Mouse (Mus musculus) hindbrain, embryonic 10.5 days (tissue): ENCODE measurements around the gene Slit2. TPM values are rescaled to one million over a fixed set of nuclear protein-coding genes. Genes with fewer than 3 reads are reported as not detected.

Source experiments
- DNase-seq: peaks from one replicate; pipeline ENCODE4 v3.0.0-alpha.2; 2017; ENCODE audit warnings: low spot score
- H3K27ac ChIP-seq: fragments of 300-500 bp; sonication (generic); 2 replicates; pipeline ENCODE4 v1.5.1; 2016; ENCODE audit warnings: mild to moderate bottlenecking, moderate library complexity
- H3K27me3 ChIP-seq: fragments of 300-500 bp; sonication (generic); 2 replicates; pipeline ENCODE4 v1.6.1; 2016; ENCODE audit warnings: mild to moderate bottlenecking; ENCODE audit not compliant: poor library complexity, insufficient read depth, severe bottlenecking
- H3K36me3 ChIP-seq: fragments of 300-500 bp; sonication (generic); 2 replicates; pipeline ENCODE4 v1.6.1; 2016; ENCODE audit warnings: mild to moderate bottlenecking, moderate library complexity
- H3K4me1 ChIP-seq: fragments of 300-500 bp; sonication (generic); replicated peaks from 2 replicates; pipeline ENCODE4 v1.6.1; 2016; ENCODE audit warnings: mild to moderate bottlenecking
- H3K4me3 ChIP-seq: fragments of 300-500 bp; sonication (generic); 2 replicates; pipeline ENCODE4 v1.5.1; 2016; ENCODE audit warnings: mild to moderate bottlenecking, moderate library complexity
- H3K9me3 ChIP-seq: fragments of 300-500 bp; sonication (generic); 2 replicates; pipeline ENCODE4 v1.6.1; 2016; ENCODE audit warnings: mild to moderate bottlenecking, moderate library complexity
- WGBS: fragments of 180-500 bp; shearing (Covaris S2); methylation state at CpG from one replicate; pipeline ENCODE4 v1.1.7; 2016; 5-methylcytosine and 5-hydroxymethylcytosine counted together
- polyA plus RNA-seq: library from polyadenylated mRNA; unstranded; fragments of >200 nt; fragmentation: Nextera tagmentation; extraction: Ambion mirVana; gene quantifications from 2 replicates; pipeline ENCODE4 v1.2.1, GENCODE M21; 2016

Slit2 gene
- polyA plus RNA-seq, 1 experiment from 2014 or later: 55.8 TPM

GRCm38 (mm10) chr5:47990926-47991325, 8.0 kb downstream of the Slit2 start:
- H3K9me3 ChIP-seq: no peaks in the 10 kb centered on the region
- H3K36me3 ChIP-seq: peaks cover 14% of the 10 kb centered on the region
- peaks cover 27% of the 10 kb centered on the region for H3K4me1 ChIP-seq
- peaks cover 8% of the 10 kb centered on the region; the same call in 1 of the 2 replicates for H3K27me3 ChIP-seq
- no peak overlapping the region for H3K27ac ChIP-seq
- H3K4me3 ChIP-seq: no peak overlapping the region
- WGBS: 86% methylated on average over 4 of the region's 4 CpGs
- DNase-seq: no peak

- DNase-seq: no peak
- WGBS: 68% methylated on average over 12 of the region's 12 CpGs
- Histone ChIP-seq H3K27me3 (no peaks in the 10 kb centered on the region), H3K27ac (no peak overlapping the region), H3K9me3 (no peaks in the 10 kb centered on the region), H3K4me3 (no peak overlapping the region), H3K4me1 (peaks cover 14% of the 10 kb centered on the region; the same call in 1 of the 2 replicates), H3K36me3 (peaks cover 24% of the 10 kb centered on the region)
Measured at GRCm38 (mm10) chr5:48003708-48004415, 20.9 kb downstream of the Slit2 start.

GRCm38 (mm10) chr5:48005533-48005932, 22.6 kb downstream of the Slit2 start:
- Histone ChIP-seq H3K4me1 (peaks cover 14% of the 10 kb centered on the region; the same call in 1 of the 2 replicates), H3K4me3 (no peak overlapping the region), H3K27ac (no peak overlapping the region), H3K27me3 (no peaks in the 10 kb centered on the region), H3K36me3 (peaks cover 12% of the 10 kb centered on the region; the same call in 1 of the 2 replicates), H3K9me3 (no peaks in the 10 kb centered on the region)
- WGBS: 69% methylated on average over 9 of the region's 9 CpGs
- no peak for DNase-seq

- Histone ChIP-seq H3K4me1 (peaks cover 14% of the 10 kb centered on the region; the same call in 1 of the 2 replicates), H3K9me3 (no peaks in the 10 kb centered on the region), H3K27me3 (no peaks in the 10 kb centered on the region), H3K36me3 (peaks cover 8% of the 10 kb centered on the region; the same call in 1 of the 2 replicates), H3K4me3 (no peak overlapping the region), H3K27ac (no peak overlapping the region)
- DNase-seq: no peak
Measured at GRCm38 (mm10) chr5:48006059-48006458, 23.1 kb downstream of the Slit2 start.

- Histone ChIP-seq H3K27me3 (no peaks in the 10 kb centered on the region), H3K27ac (no peak overlapping the region), H3K4me3 (no peak overlapping the region), H3K4me1 (no peaks in the 10 kb centered on the region), H3K9me3 (no peaks in the 10 kb centered on the region), H3K36me3 (0 out of 2 replicates have a peak, but pooled peaks cover 3% of the 10 kb centered on the region)
- WGBS: 93% methylated on average over 4 of the region's 4 CpGs
- no peak for DNase-seq
Measured at GRCm38 (mm10) chr5:48023441-48023840, 40.5 kb downstream of the Slit2 start.

- H3K27ac ChIP-seq: no peak overlapping the region
- no peak for DNase-seq
- no peaks in the 10 kb centered on the region for H3K9me3 ChIP-seq
- 88% methylated on average over 1 of the region's 1 CpGs for WGBS
- no peaks in the 10 kb centered on the region for H3K36me3 ChIP-seq
- H3K27me3 ChIP-seq: no peaks in the 10 kb centered on the region
- no peaks in the 10 kb centered on the region for H3K4me1 ChIP-seq
- H3K4me3 ChIP-seq: no peak overlapping the region
Measured at GRCm38 (mm10) chr5:48034875-48035274, 51.9 kb downstream of the Slit2 start.

GRCm38 (mm10) chr5:48038033-48038432, 55.1 kb downstream of the Slit2 start:
- Histone ChIP-seq H3K27ac (no peak overlapping the region), H3K27me3 (no peaks in the 10 kb centered on the region), H3K36me3 (no peaks in the 10 kb centered on the region), H3K4me3 (no peak overlapping the region), H3K4me1 (no peaks in the 10 kb centered on the region), H3K9me3 (no peaks in the 10 kb centered on the region)
- DNase-seq: no peak
- 31% methylated on average over 5 of the region's 5 CpGs for WGBS

GRCm38 (mm10) chr5:48048986-48049751, 66.2 kb downstream of the Slit2 start:
- DNase-seq: no peak
- H3K9me3 ChIP-seq: no peaks in the 10 kb centered on the region
- no peak overlapping the region for H3K4me3 ChIP-seq
- H3K27ac ChIP-seq: no peak overlapping the region
- no peaks in the 10 kb centered on the region for H3K36me3 ChIP-seq
- WGBS: 42% methylated on average over 8 of the region's 8 CpGs
- peaks cover 6% of the 10 kb centered on the region; the same call in 1 of the 2 replicates for H3K27me3 ChIP-seq
- peaks cover 30% of the 10 kb centered on the region for H3K4me1 ChIP-seq

GRCm38 (mm10) chr5:48050637-48051314, 67.8 kb downstream of the Slit2 start:
- no peak overlapping the region for H3K4me3 ChIP-seq
- WGBS: 34% methylated on average over 5 of the region's 5 CpGs
- no peak for DNase-seq
- no peaks in the 10 kb centered on the region for H3K36me3 ChIP-seq
- H3K9me3 ChIP-seq: no peaks in the 10 kb centered on the region
- H3K4me1 ChIP-seq: peaks cover 30% of the 10 kb centered on the region
- H3K27ac ChIP-seq: no peak overlapping the region
- H3K27me3 ChIP-seq: peaks cover 6% of the 10 kb centered on the region; the same call in 1 of the 2 replicates

- H3K9me3 ChIP-seq: no peaks in the 10 kb centered on the region
- H3K4me3 ChIP-seq: no peak overlapping the region
- no peaks in the 10 kb centered on the region for H3K36me3 ChIP-seq
- no peaks in the 10 kb centered on the region for H3K27me3 ChIP-seq
- 58% methylated on average over 10 of the region's 10 CpGs for WGBS
- H3K4me1 ChIP-seq: peaks cover 8% of the 10 kb centered on the region; the same call in 1 of the 2 replicates
- no peak for DNase-seq
- H3K27ac ChIP-seq: no peak overlapping the region
Measured at GRCm38 (mm10) chr5:48058612-48059011, 75.7 kb downstream of the Slit2 start.

GRCm38 (mm10) chr5:48060715-48061114, 77.8 kb downstream of the Slit2 start:
- Histone ChIP-seq H3K9me3 (no peaks in the 10 kb centered on the region), H3K27ac (no peak overlapping the region), H3K4me3 (no peak overlapping the region), H3K27me3 (no peaks in the 10 kb centered on the region), H3K4me1 (peaks cover 8% of the 10 kb centered on the region; the same call in 1 of the 2 replicates), H3K36me3 (no peaks in the 10 kb centered on the region)
- 53% methylated on average over 2 of the region's 2 CpGs for WGBS
- no peak for DNase-seq

GRCm38 (mm10) chr5:48078730-48079129, 95.8 kb downstream of the Slit2 start:
- Histone ChIP-seq H3K27ac (no peak overlapping the region), H3K4me3 (no peak overlapping the region), H3K27me3 (no peaks in the 10 kb centered on the region), H3K9me3 (no peaks in the 10 kb centered on the region), H3K36me3 (no peaks in the 10 kb centered on the region), H3K4me1 (peaks cover 9% of the 10 kb centered on the region)
- DNase-seq: no peak
- 34% methylated on average over 1 of the region's 1 CpGs for WGBS
